Mouse (Mus musculus) forebrain, embryonic 14.5 days (tissue): Measurements from ENCODE around the gene Tyro3. TPM values are rescaled to one million over a fixed set of nuclear protein-coding genes. Genes with fewer than 3 reads are reported as not detected.

Experiments used
- ATAC-seq: fragments of 200-750 bp; cut with Nextera tagmentation; 2 replicates; pipeline ENCODE4 v1.8.0; 2017; ENCODE audit warnings: mild to moderate bottlenecking, moderate library complexity
- DNase-seq: peaks from one replicate; pipeline ENCODE4 v3.0.0-alpha.2; 2015; ENCODE audit warnings: low spot score
- H3K27ac ChIP-seq: fragments of 300-500 bp; sonication (generic); 2 replicates; pipeline ENCODE4 v1.5.1; 2014; ENCODE audit warnings: low read depth, mild to moderate bottlenecking, control low read depth, low read length, moderate library complexity
- H3K27me3 ChIP-seq: fragments of 300-500 bp; sonication (generic); replicated peaks from 2 replicates; pipeline ENCODE4 v1.6.1; 2014; ENCODE audit warnings: low read length, control low read depth, mixed read lengths; ENCODE audit not compliant: control insufficient read depth, insufficient read depth
- H3K36me3 ChIP-seq: fragments of 300-500 bp; sonication (generic); 2 replicates; pipeline ENCODE4 v1.6.1; 2014; ENCODE audit warnings: low read length, control low read depth; ENCODE audit not compliant: control insufficient read depth, insufficient read depth
- H3K4me1 ChIP-seq: fragments of 300-500 bp; sonication (generic); 2 replicates; pipeline ENCODE4 v1.6.1; 2014; ENCODE audit warnings: antibody characterized with exemption, low read length, control low read depth; ENCODE audit not compliant: control insufficient read depth, insufficient read depth
- H3K4me2 ChIP-seq: fragments of 300-500 bp; sonication (generic); 2 replicates; pipeline ENCODE4 v1.6.1; 2014; ENCODE audit warnings: mild to moderate bottlenecking, control low read depth, low read length
- H3K4me3 ChIP-seq: fragments of 300-500 bp; sonication (generic); 2 replicates; pipeline ENCODE4 v1.5.1; 2014; ENCODE audit warnings: low read depth, low read length, control low read depth
- H3K9ac ChIP-seq: fragments of 300-500 bp; sonication (generic); 2 replicates; pipeline ENCODE4 v1.6.1; 2014; ENCODE audit warnings: mild to moderate bottlenecking, low read length, control low read depth, moderate library complexity
- H3K9me3 ChIP-seq: fragments of 300-500 bp; sonication (generic); replicated peaks from 2 replicates; pipeline ENCODE4 v1.6.1; 2016; ENCODE audit warnings: low read length, control low read depth, mixed read lengths; ENCODE audit not compliant: control insufficient read depth
- WGBS: fragments of 180-500 bp; shearing (Covaris S2); extraction: QIAGEN DNeasy Blood & Tissue Kit; methylation state at CpG from one replicate; pipeline ENCODE4 v1.1.7; 2014; 5-methylcytosine and 5-hydroxymethylcytosine counted together
- polyA plus RNA-seq: library from polyadenylated mRNA; unstranded; fragments of >200 nt; fragmentation: Nextera tagmentation; extraction: Ambion mirVana; gene quantifications from 2 replicates; pipeline ENCODE4 v1.2.1, GENCODE M21; 2014

Gene Tyro3
- polyA plus RNA-seq, 1 experiment from 2014 or later: 14.3 TPM

GRCm38 (mm10) chr2:119811490-119812146 lies 14.1 kb downstream of the Tyro3 start:
- H3K27me3 ChIP-seq: no peaks in the 10 kb centered on the region
- no peaks in the 10 kb centered on the region for H3K9me3 ChIP-seq
- 88% methylated on average over 14 of the region's 14 CpGs for WGBS
- no peak overlapping the region for H3K27ac ChIP-seq
- H3K4me1 ChIP-seq: no peaks in the 10 kb centered on the region
- no peak overlapping the region for H3K4me2 ChIP-seq
- H3K36me3 ChIP-seq: peaks cover 40% of the 10 kb centered on the region
- H3K4me3 ChIP-seq: no peak overlapping the region
- no peak for DNase-seq
- ATAC-seq: no peak
- no peak overlapping the region for H3K9ac ChIP-seq

DNA sequence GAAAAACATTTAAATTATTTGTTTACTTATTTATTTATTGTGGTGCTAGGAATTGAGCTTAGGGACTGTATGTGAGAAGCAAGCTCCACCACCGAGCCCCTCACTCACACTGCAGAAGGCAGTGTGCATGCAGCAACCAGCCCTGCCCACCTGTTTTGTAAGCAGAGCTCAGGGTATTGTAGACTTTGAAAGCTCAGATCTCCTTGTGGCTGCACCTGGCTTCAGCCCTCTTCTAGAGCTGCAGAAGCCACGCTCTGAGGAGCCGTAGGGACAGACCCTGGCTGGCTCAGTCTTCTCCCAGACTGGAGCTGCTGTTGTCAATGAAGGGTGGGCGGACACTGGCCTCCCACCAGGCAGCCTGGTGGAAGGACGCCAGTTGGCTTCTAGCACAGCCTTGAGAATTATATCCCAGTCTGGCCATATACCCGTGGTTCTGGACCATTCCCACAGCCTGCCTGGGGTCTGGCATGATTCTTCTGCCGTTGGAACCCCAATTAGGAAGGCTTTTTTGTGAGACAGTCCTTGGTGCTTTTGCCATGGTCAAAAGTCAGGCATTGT lies 16.9 kb downstream of the Tyro3 start:
- ATAC-seq: 0 out of 2 replicates have a peak, but pooled peaks have one; percentile 18
- Histone ChIP-seq H3K4me3 (no peak overlapping the region), H3K4me2 (no peak overlapping the region), H3K36me3 (peaks cover 41% of the 10 kb centered on the region), H3K4me1 (no peaks in the 10 kb centered on the region), H3K27ac (no peak overlapping the region), H3K27me3 (no peaks in the 10 kb centered on the region), H3K9me3 (no peaks in the 10 kb centered on the region), H3K9ac (no peak overlapping the region)
- WGBS: 55% methylated on average over 7 of the region's 7 CpGs
- DNase-seq: peak; percentile 64

- ATAC-seq: peak; percentile 12; the same call in 1 of the 2 replicates
- Histone ChIP-seq H3K9ac (no peak overlapping the region), H3K36me3 (peaks cover 21% of the 10 kb centered on the region)
Observed at GRCm38 (mm10) chr2:119816611-119817010, 19.1 kb downstream of the Tyro3 start.

DNA sequence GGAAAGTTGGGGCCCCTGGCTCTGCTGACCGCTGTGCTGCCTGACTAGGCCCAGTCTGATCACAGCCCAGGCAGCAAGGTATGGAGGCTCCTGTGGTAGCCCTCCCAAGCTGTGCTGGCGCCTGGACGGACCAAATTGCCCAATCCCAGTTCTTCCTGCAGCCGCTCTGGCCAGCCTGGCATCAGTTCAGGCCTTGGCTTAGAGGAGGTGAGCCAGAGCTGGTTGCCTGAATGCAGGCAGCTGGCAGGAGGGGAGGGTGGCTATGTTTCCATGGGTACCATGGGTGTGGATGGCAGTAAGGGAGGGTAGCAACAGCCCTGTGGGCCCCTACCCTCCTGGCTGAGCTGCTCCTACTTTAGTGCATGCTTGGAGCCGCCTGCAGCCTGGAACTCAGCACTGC lies 19.5 kb downstream of the Tyro3 start:
- peak overlapping the region; percentile 44; the same call in 1 of the 2 replicates for H3K27ac ChIP-seq
- no peaks in the 10 kb centered on the region for H3K4me1 ChIP-seq
- no peak overlapping the region for H3K9ac ChIP-seq
- H3K27me3 ChIP-seq: no peaks in the 10 kb centered on the region
- no peak overlapping the region for H3K4me3 ChIP-seq
- H3K4me2 ChIP-seq: no peak overlapping the region
- H3K9me3 ChIP-seq: no peaks in the 10 kb centered on the region
- whole genome bisulfite sequencing: 77% methylated on average over 5 of the region's 5 CpGs
- peaks cover 20% of the 10 kb centered on the region for H3K36me3 ChIP-seq
- peak; percentile 73 for DNase-seq
- peak; percentile 79; the same call in 1 of the 2 replicates for ATAC-seq

More at GRCm38 (mm10) chr2:119816611-119817010, 19.1 kb downstream of the Tyro3 start:
- no peak for DNase-seq
- 98% methylated on average over 13 of the region's 13 CpGs for WGBS
- Histone ChIP-seq H3K27me3 (no peaks in the 10 kb centered on the region), H3K9me3 (no peaks in the 10 kb centered on the region), H3K27ac (peak overlapping the region; percentile 44; the same call in 1 of the 2 replicates), H3K4me3 (no peak overlapping the region), H3K4me2 (no peak overlapping the region), H3K4me1 (no peaks in the 10 kb centered on the region)

- DNase-seq: no peak
- 69% methylated on average over 9 of the region's 9 CpGs for WGBS
- no peak overlapping the region for H3K4me2 ChIP-seq
- no peak for ATAC-seq
- no peaks in the 10 kb centered on the region for H3K9me3 ChIP-seq
- no peaks in the 10 kb centered on the region for H3K27me3 ChIP-seq
- no peak overlapping the region for H3K9ac ChIP-seq
- H3K4me3 ChIP-seq: no peak overlapping the region
- no peaks in the 10 kb centered on the region for H3K4me1 ChIP-seq
- no peak overlapping the region for H3K27ac ChIP-seq
- H3K36me3 ChIP-seq: peaks cover 12% of the 10 kb centered on the region
Observed at GRCm38 (mm10) chr2:119818668-119819272, 21.2 kb downstream of the Tyro3 start.

GRCm38 (mm10) chr2:119821136-119821535 lies 23.6 kb downstream of the Tyro3 start:
- ATAC-seq: no peak
- no peaks in the 10 kb centered on the region for H3K27me3 ChIP-seq
- no peak overlapping the region for H3K9ac ChIP-seq
- no peak for DNase-seq
- H3K4me2 ChIP-seq: no peak overlapping the region
- no peaks in the 10 kb centered on the region for H3K4me1 ChIP-seq
- H3K9me3 ChIP-seq: no peaks in the 10 kb centered on the region
- H3K36me3 ChIP-seq: peaks cover 12% of the 10 kb centered on the region
- no peak overlapping the region for H3K27ac ChIP-seq
- 89% methylated on average over 9 of the region's 9 CpGs for WGBS
- no peak overlapping the region for H3K4me3 ChIP-seq

DNA sequence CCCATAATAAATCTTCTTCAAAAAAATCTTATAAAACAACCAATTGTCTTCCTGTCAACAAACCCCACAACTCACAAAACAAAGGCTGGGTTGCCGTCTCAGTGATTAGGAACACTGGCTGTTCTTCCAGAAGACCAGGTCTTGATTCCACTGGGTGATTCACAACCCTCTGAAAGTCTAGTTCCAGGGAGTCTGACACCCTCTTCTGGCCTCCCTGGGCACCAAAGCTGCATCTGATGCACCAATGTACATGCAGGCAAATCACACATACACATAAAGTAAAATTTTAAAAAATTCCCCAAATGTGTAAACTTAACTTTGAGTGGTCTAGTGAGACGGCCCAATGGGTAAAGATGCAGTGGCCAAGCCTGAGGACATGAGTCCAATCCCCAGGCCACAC lies 33.0 kb downstream of the Tyro3 start:
- Histone ChIP-seq H3K36me3 (no peaks in the 10 kb centered on the region), H3K27ac (no peak overlapping the region), H3K27me3 (no peaks in the 10 kb centered on the region), H3K4me2 (no peak overlapping the region), H3K9me3 (no peaks in the 10 kb centered on the region), H3K4me3 (no peak overlapping the region), H3K9ac (no peak overlapping the region), H3K4me1 (no peaks in the 10 kb centered on the region)
- WGBS: 63% methylated on average over 2 of the region's 2 CpGs
- ATAC-seq (no peak), DNase-seq (no peak)

DNA sequence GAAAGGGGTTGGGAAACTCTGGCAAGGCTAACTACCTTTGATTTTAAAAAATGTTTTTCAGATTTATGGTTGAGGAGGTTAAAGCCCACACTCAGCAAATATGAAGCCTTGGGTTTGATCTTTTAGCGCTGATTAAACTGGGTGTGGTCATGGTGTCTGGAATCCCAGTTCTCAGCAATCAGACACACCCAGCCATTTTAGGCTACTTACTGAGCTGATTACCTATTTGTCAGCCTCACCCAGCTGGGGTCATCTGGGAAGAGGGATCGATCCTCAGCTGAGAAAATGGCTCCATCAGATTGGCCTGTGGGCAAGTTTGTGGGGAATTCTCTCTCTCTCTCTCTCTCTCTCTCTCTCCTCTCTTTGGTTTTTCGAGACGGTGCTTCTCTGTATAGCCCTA lies 36.7 kb downstream of the Tyro3 start:
- ATAC-seq: no peak
- 90% methylated on average over 4 of the region's 4 CpGs for WGBS

DNA sequence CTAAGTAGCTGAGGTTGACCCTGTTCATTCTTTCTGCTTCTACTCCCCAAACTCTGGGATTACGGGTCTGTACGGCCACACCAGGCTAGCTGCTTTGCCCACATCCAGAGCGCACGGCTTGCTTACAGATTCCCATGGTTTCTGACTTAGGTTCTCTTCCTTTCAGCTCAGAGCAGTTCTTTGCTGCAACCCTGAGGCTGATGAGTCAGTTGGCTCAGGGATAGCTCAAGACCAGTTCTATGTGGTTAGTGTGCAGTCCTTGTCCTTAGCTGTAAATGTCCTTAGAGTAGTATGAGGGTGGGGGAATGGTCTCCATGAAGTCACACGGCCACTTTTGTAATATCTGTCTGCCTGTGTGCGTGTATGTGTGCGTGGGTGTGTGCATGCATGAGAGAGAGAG lies 40.1 kb downstream of the Tyro3 start:
- WGBS: 90% methylated on average over 7 of the region's 7 CpGs

More for the DNA sequence above, 36.7 kb downstream of the Tyro3 start:
- Histone ChIP-seq H3K36me3 (no peaks in the 10 kb centered on the region), H3K9me3 (no peaks in the 10 kb centered on the region), H3K4me3 (no peak overlapping the region), H3K27me3 (no peaks in the 10 kb centered on the region), H3K4me1 (no peaks in the 10 kb centered on the region), H3K9ac (no peak overlapping the region), H3K27ac (no peak overlapping the region), H3K4me2 (no peak overlapping the region)
- DNase-seq: no peak

More for the DNA sequence above, 40.1 kb downstream of the Tyro3 start:
- Histone ChIP-seq H3K27ac (no peak overlapping the region), H3K36me3 (no peaks in the 10 kb centered on the region), H3K4me3 (no peak overlapping the region), H3K4me1 (no peaks in the 10 kb centered on the region), H3K4me2 (no peak overlapping the region), H3K9me3 (no peaks in the 10 kb centered on the region), H3K9ac (no peak overlapping the region), H3K27me3 (no peaks in the 10 kb centered on the region)
- DNase-seq (no peak), ATAC-seq (no peak)
